Mouse (Mus musculus): ENCODE results near the gene 4930412O13Rik.

The 4930412O13Rik gene

GRCm38 (mm10) chr2:9881611-9882023, 565 bp downstream of the 4930412O13Rik start:
- peak; percentile 64 for DNase-seq

GRCm38 (mm10) chr2:9882371-9882925, 1.4 kb downstream of the 4930412O13Rik start:
- peak; percentile 68 for DNase-seq

GRCm38 (mm10) chr2:9882926-9883802, 2.1 kb downstream of the 4930412O13Rik start:
- DNase-seq: peak; percentile 59

- DNase-seq: no peak
Observed at GRCm38 (mm10) chr2:9883803-9884532, 2.9 kb downstream of the 4930412O13Rik start.

- peak; percentile 25 for DNase-seq
Observed at GRCm38 (mm10) chr2:9884533-9885216, 3.6 kb downstream of the 4930412O13Rik start.

- peak; percentile 26 for DNase-seq
Observed at GRCm38 (mm10) chr2:9885217-9885770, 4.2 kb downstream of the 4930412O13Rik start.

GRCm38 (mm10) chr2:9886031-9886430, 5.0 kb downstream of the 4930412O13Rik start:
- DNase-seq: peak; percentile 16

- peak; percentile 9 for DNase-seq
Observed at GRCm38 (mm10) chr2:9886921-9887610, 6.0 kb downstream of the 4930412O13Rik start.

GRCm38 (mm10) chr2:9887636-9888035, 6.6 kb downstream of the 4930412O13Rik start:
- DNase-seq: peak; percentile 42

- peak; percentile 65 for DNase-seq
Observed at GRCm38 (mm10) chr2:9888913-9889650, 8.0 kb downstream of the 4930412O13Rik start, which contains the start of gene 9230102O04Rik. TSS of gene 9230102O04Rik (minus strand) at chr2:9889540.

- DNase-seq: peak; percentile 16
Observed at GRCm38 (mm10) chr2:9889651-9890183, 8.7 kb downstream of the 4930412O13Rik start, which contains the start of gene Gata3. TSS of gene Gata3 (minus strand) at chr2:9890034.

- no peak for DNase-seq
Observed at GRCm38 (mm10) chr2:9890251-9890650, 9.2 kb downstream of the 4930412O13Rik start.

GRCm38 (mm10) chr2:9890906-9891305, 9.9 kb downstream of the 4930412O13Rik start:
- DNase-seq: peak; percentile 12

- peak; percentile 21 for DNase-seq
Observed at GRCm38 (mm10) chr2:9892541-9892940, 11.5 kb downstream of the 4930412O13Rik start.

GRCm38 (mm10) chr2:9893272-9893953, 12.4 kb downstream of the 4930412O13Rik start:
- DNase-seq: peak; percentile 30

- peak; percentile 43 for DNase-seq
Observed at GRCm38 (mm10) chr2:9894836-9895593, 14.0 kb downstream of the 4930412O13Rik start.

GRCm38 (mm10) chr2:9896097-9896770, 15.2 kb downstream of the 4930412O13Rik start:
- DNase-seq: peak; percentile 44

GRCm38 (mm10) chr2:9897846-9898245, 16.8 kb downstream of the 4930412O13Rik start:
- peak; percentile 47 for DNase-seq
